Mouse (Mus musculus) forebrain, embryonic 13.5 days (tissue): ENCODE data around the gene Nrarp. TPM values are rescaled to one million over a fixed set of nuclear protein-coding genes. Genes with fewer than 3 reads are reported as not detected.

ENCODE experiments used
- ATAC-seq: fragments of 200-750 bp; cut with Nextera tagmentation; 2 replicates; pipeline ENCODE4 v1.8.0; 2017
- H3K27ac ChIP-seq: fragments of 300-500 bp; sonication (generic); 2 replicates; pipeline ENCODE4 v1.5.1; 2015; ENCODE audit warnings: inconsistent platforms, mild to moderate bottlenecking, moderate library complexity
- H3K27me3 ChIP-seq: fragments of 300-500 bp; sonication (generic); 2 replicates; pipeline ENCODE4 v1.6.1; 2015; ENCODE audit warnings: mild to moderate bottlenecking, inconsistent platforms
- H3K36me3 ChIP-seq: fragments of 300-500 bp; sonication (generic); 2 replicates; pipeline ENCODE4 v1.6.1; 2015; ENCODE audit warnings: mild to moderate bottlenecking, inconsistent platforms; ENCODE audit not compliant: poor library complexity, severe bottlenecking
- H3K4me1 ChIP-seq: fragments of 300-500 bp; sonication (generic); 2 replicates; pipeline ENCODE4 v1.6.1; 2015; ENCODE audit warnings: inconsistent platforms
- H3K4me2 ChIP-seq: fragments of 300-500 bp; sonication (generic); 2 replicates; pipeline ENCODE4 v1.6.1; 2015; ENCODE audit warnings: inconsistent platforms, mild to moderate bottlenecking, moderate library complexity
- H3K4me3 ChIP-seq: fragments of 300-500 bp; sonication (generic); 2 replicates; pipeline ENCODE4 v1.5.1; 2015; ENCODE audit warnings: mild to moderate bottlenecking, inconsistent platforms
- H3K9ac ChIP-seq: fragments of 300-500 bp; sonication (generic); 2 replicates; pipeline ENCODE4 v1.6.1; 2015; ENCODE audit warnings: mild to moderate bottlenecking, inconsistent platforms
- H3K9me3 ChIP-seq: fragments of 300-500 bp; sonication (generic); replicated peaks from 2 replicates; pipeline ENCODE4 v1.6.1; 2016; ENCODE audit warnings: inconsistent platforms
- WGBS: fragments of 180-500 bp; shearing (Covaris S2); methylation state at CpG from one replicate; pipeline ENCODE4 v1.1.7; 2015; 5-methylcytosine and 5-hydroxymethylcytosine counted together
- polyA plus RNA-seq: library from polyadenylated mRNA; unstranded; fragments of >200 nt; fragmentation: Nextera tagmentation; extraction: Ambion mirVana; gene quantifications from 2 replicates; pipeline ENCODE4 v1.2.1, GENCODE M21; 2015

The Nrarp gene
- polyA plus RNA-seq, 1 experiment from 2014 or later: 29.2 TPM

DNA sequence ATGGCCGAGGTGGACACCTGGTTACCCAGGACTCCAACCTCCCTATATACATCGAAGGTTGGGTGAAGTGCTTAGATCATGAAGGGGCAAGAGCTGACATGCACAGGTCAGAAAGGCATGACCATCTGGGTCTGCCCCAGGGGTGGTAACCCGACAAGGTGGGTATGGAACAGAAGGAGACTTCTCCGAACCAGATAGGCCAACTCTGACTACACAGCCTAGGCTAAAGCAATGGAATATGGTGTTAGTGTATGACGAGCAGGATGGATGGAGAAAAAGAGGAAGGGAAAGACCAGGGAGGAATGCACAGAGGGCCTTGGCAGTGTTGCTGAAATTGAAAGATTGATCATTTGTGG, 6.0 kb downstream of the Nrarp start:
- H3K4me3 ChIP-seq: peak overlapping the region; percentile 50
- H3K27me3 ChIP-seq: no peaks in the 10 kb centered on the region
- peak overlapping the region; percentile 86; the same call in 1 of the 2 replicates for H3K9ac ChIP-seq
- peaks cover 45% of the 10 kb centered on the region for H3K4me1 ChIP-seq
- H3K4me2 ChIP-seq: peak overlapping the region; percentile 84
- no peak for ATAC-seq
- no peaks in the 10 kb centered on the region for H3K9me3 ChIP-seq
- H3K36me3 ChIP-seq: peaks cover 8% of the 10 kb centered on the region; the same call in 1 of the 2 replicates
- 32% methylated on average over 5 of the region's 5 CpGs for WGBS
- peak overlapping the region; percentile 97 for H3K27ac ChIP-seq

- H3K4me3 ChIP-seq: no peak overlapping the region
- peaks cover 37% of the 10 kb centered on the region for H3K4me1 ChIP-seq
- no peak overlapping the region for H3K4me2 ChIP-seq
- 79% methylated on average over 6 of the region's 6 CpGs for WGBS
- no peaks in the 10 kb centered on the region for H3K9me3 ChIP-seq
- no peak overlapping the region for H3K27ac ChIP-seq
- no peak for ATAC-seq
- H3K9ac ChIP-seq: no peak overlapping the region
- H3K36me3 ChIP-seq: peaks cover 8% of the 10 kb centered on the region; the same call in 1 of the 2 replicates
- no peaks in the 10 kb centered on the region for H3K27me3 ChIP-seq
Measured at GRCm38 (mm10) chr2:25187841-25188240, 7.3 kb downstream of the Nrarp start.

DNA sequence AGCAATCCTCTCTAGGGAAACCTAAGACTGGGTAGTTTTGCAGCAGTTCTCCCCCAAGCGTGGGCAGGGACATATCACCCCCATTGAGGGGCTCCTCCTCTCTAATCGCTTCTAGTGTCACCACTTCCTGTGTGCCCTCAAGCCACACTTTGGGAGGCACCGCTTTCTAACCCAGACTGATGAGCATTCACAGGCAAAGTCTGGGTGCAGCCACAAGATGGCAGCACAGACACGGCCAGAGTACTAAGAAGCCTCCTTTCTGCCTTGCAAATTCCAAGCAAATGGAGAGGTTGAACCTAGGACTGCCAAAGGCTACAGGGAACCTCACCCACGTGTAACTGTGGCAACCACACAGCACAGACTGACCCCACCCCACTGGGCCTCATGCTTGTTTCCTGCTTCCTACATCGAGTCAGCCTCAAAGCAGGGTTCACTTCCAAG, 12.8 kb downstream of the Nrarp start:
- whole genome bisulfite sequencing: 5% methylated on average over 6 of the region's 6 CpGs

DNA sequence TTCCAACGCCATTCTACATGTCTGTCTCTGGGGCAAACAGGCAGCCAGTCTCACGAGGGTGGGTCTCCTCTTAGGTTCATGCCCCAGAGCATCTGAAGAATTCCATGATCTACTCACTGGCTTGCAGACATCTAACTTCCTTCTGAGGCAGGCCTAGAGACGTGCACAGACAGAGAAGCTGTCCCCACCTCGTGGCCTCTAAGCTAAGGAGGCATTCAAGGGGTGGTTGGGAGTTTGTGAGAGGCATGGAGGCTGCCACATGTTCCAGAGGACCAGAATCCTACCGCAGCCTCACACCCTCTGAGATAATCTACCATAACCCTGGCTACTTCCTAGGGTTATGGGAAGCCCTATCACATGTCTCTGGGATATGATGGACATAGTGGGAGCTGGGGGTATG, 13.4 kb downstream of the Nrarp start:
- Histone ChIP-seq H3K27me3 (peaks cover 32% of the 10 kb centered on the region), H3K4me2 (no peak overlapping the region), H3K4me3 (no peak overlapping the region), H3K4me1 (peaks cover 6% of the 10 kb centered on the region; the same call in 1 of the 2 replicates), H3K27ac (no peak overlapping the region), H3K36me3 (peaks cover 12% of the 10 kb centered on the region; the same call in 1 of the 2 replicates), H3K9ac (no peak overlapping the region), H3K9me3 (no peaks in the 10 kb centered on the region)
- ATAC-seq: no peak
- WGBS: 78% methylated on average over 5 of the region's 5 CpGs

More for the DNA sequence above, 12.8 kb downstream of the Nrarp start:
- peaks cover 32% of the 10 kb centered on the region for H3K27me3 ChIP-seq
- no peak overlapping the region for H3K9ac ChIP-seq
- H3K27ac ChIP-seq: no peak overlapping the region
- peak overlapping the region; percentile 33; the same call in 1 of the 2 replicates for H3K4me2 ChIP-seq
- peaks cover 6% of the 10 kb centered on the region; the same call in 1 of the 2 replicates for H3K36me3 ChIP-seq
- H3K4me3 ChIP-seq: no peak overlapping the region
- H3K4me1 ChIP-seq: peaks cover 6% of the 10 kb centered on the region; the same call in 1 of the 2 replicates
- H3K9me3 ChIP-seq: no peaks in the 10 kb centered on the region
- ATAC-seq: peak; percentile 81

- Histone ChIP-seq H3K9me3 (no peaks in the 10 kb centered on the region), H3K36me3 (peaks cover 17% of the 10 kb centered on the region), H3K9ac (no peak overlapping the region), H3K4me2 (no peak overlapping the region), H3K4me3 (no peak overlapping the region), H3K27me3 (peaks cover 32% of the 10 kb centered on the region), H3K27ac (no peak overlapping the region), H3K4me1 (peaks cover 6% of the 10 kb centered on the region; the same call in 1 of the 2 replicates)
- no peak for ATAC-seq
- WGBS: 86% methylated on average over 17 of the region's 17 CpGs
Measured at GRCm38 (mm10) chr2:25194486-25195171, 14.1 kb downstream of the Nrarp start.

- H3K4me2 ChIP-seq: 0 out of 2 replicates have a peak overlapping the region, but pooled peaks have one; percentile 14
- no peak overlapping the region for H3K4me3 ChIP-seq
- 25% methylated on average over 55 of the region's 55 CpGs for WGBS
Measured at GRCm38 (mm10) chr2:25195211-25196156, 14.9 kb downstream of the Nrarp start.

GRCm38 (mm10) chr2:25196172-25196954, 15.8 kb downstream of the Nrarp start, which contains the start of gene Tor4a:
TSS of gene Tor4a (minus strand) at chr2:25196886.
- Histone ChIP-seq H3K4me2 (0 out of 2 replicates have a peak within 1 kb of the TSS, but pooled peaks have one; percentile 14), H3K27me3 (peaks cover 32% of the 10 kb centered on the region), H3K4me3 (no peak within 1 kb of the TSS), H3K4me1 (peaks cover 6% of the 10 kb centered on the region; the same call in 1 of the 2 replicates), H3K36me3 (peaks cover 34% of the 10 kb centered on the region), H3K27ac (no peak within 1 kb of the TSS), H3K9ac (no peak within 1 kb of the TSS), H3K9me3 (no peaks in the 10 kb centered on the region)
- ATAC-seq: no peak
- 14% methylated on average over 8 of the region's 8 CpGs for WGBS

More at GRCm38 (mm10) chr2:25195211-25196156, 14.9 kb downstream of the Nrarp start:
- no peak overlapping the region for H3K27ac ChIP-seq
- peaks cover 6% of the 10 kb centered on the region; the same call in 1 of the 2 replicates for H3K4me1 ChIP-seq
- peaks cover 32% of the 10 kb centered on the region for H3K27me3 ChIP-seq
- H3K9me3 ChIP-seq: no peaks in the 10 kb centered on the region
- ATAC-seq: no peak
- no peak overlapping the region for H3K9ac ChIP-seq
- H3K36me3 ChIP-seq: peaks cover 26% of the 10 kb centered on the region

GRCm38 (mm10) chr2:25197191-25197590, 16.6 kb downstream of the Nrarp start:
- H3K9me3 ChIP-seq: no peaks in the 10 kb centered on the region
- H3K4me3 ChIP-seq: no peak overlapping the region
- H3K4me2 ChIP-seq: no peak overlapping the region
- H3K27ac ChIP-seq: no peak overlapping the region
- peaks cover 32% of the 10 kb centered on the region for H3K27me3 ChIP-seq
- WGBS: 18% methylated on average over 2 of the region's 2 CpGs
- no peak for ATAC-seq
- peaks cover 43% of the 10 kb centered on the region for H3K36me3 ChIP-seq
- no peak overlapping the region for H3K9ac ChIP-seq
- H3K4me1 ChIP-seq: peaks cover 6% of the 10 kb centered on the region; the same call in 1 of the 2 replicates

DNA sequence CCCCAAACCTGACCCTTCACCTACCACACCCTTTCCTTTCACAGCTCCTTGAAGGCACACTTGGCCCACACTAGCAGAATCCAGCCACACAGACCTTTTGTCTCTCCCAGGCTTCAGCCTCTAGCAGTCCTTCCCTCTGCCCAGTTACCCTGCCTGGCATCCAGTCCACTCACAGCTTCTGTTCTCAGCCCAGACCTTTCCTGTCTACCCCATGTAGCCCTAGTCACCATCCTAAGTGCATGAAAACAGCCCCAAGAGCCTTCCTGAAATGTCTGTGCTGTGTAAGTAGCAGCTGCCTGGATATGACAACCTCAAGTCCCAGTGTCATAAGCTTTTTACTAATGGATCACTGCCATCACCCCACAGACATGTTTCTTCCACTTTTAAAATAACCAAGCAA, 17.4 kb downstream of the Nrarp start:
- peaks cover 50% of the 10 kb centered on the region for H3K36me3 ChIP-seq
- H3K9ac ChIP-seq: no peak overlapping the region
- H3K9me3 ChIP-seq: no peaks in the 10 kb centered on the region
- H3K27ac ChIP-seq: no peak overlapping the region
- no peak for ATAC-seq
- no peak overlapping the region for H3K4me2 ChIP-seq
- H3K4me1 ChIP-seq: peaks cover 6% of the 10 kb centered on the region; the same call in 1 of the 2 replicates
- peaks cover 32% of the 10 kb centered on the region for H3K27me3 ChIP-seq
- no peak overlapping the region for H3K4me3 ChIP-seq

- peaks cover 14% of the 10 kb centered on the region for H3K27me3 ChIP-seq
- H3K9me3 ChIP-seq: no peaks in the 10 kb centered on the region
- 94% methylated on average over 2 of the region's 2 CpGs for WGBS
- no peak for ATAC-seq
- no peak overlapping the region for H3K27ac ChIP-seq
- H3K4me2 ChIP-seq: no peak overlapping the region
- peaks cover 77% of the 10 kb centered on the region for H3K36me3 ChIP-seq
- no peaks in the 10 kb centered on the region for H3K4me1 ChIP-seq
- H3K4me3 ChIP-seq: no peak overlapping the region
- no peak overlapping the region for H3K9ac ChIP-seq
Measured at GRCm38 (mm10) chr2:25200631-25201030, 20.1 kb downstream of the Nrarp start.

- H3K9ac ChIP-seq: no peak overlapping the region
- no peaks in the 10 kb centered on the region for H3K9me3 ChIP-seq
- no peak overlapping the region for H3K27ac ChIP-seq
- WGBS: 57% methylated on average over 4 of the region's 4 CpGs
- no peak overlapping the region for H3K4me3 ChIP-seq
- H3K4me2 ChIP-seq: no peak overlapping the region
- no peak for ATAC-seq
- H3K4me1 ChIP-seq: peaks cover 4% of the 10 kb centered on the region
- peaks cover 96% of the 10 kb centered on the region for H3K36me3 ChIP-seq
- no peaks in the 10 kb centered on the region for H3K27me3 ChIP-seq
Measured at GRCm38 (mm10) chr2:25203631-25204214, 23.2 kb downstream of the Nrarp start.
